Mouse (Mus musculus) inflammation-experienced regulatory T-cells, adult 6 months (primary cell): ENCODE results near the gene Omg. TPM values are rescaled to one million over a fixed set of nuclear protein-coding genes. Genes with fewer than 3 reads are reported as not detected.

ENCODE experiments used
- ATAC-seq: one replicate; pipeline ENCODE4 v1.8.0; 2017
- polyA plus RNA-seq, 3 experiments: library from polyadenylated mRNA; unstranded; fragments of 100-300 nt; shearing (Covaris generic); gene quantifications; one replicate each; pipeline ENCODE4 v1.2.1; 2017

Gene Omg
- polyA plus RNA-seq, 3 experiments from 2014 or later = 0.20 to 0.75 (median 0.31) TPM

- no peak for ATAC-seq
Observed at GRCm38 (mm10) chr11:79515331-79515730, 11.4 kb upstream of the Omg start.

GRCm38 (mm10) chr11:79511970-79512369, 8.1 kb upstream of the Omg start:
- no peak for ATAC-seq

GRCm38 (mm10) chr11:79504506-79504905, 622 bp upstream of the Omg start:
- no peak for ATAC-seq

GRCm38 (mm10) chr11:79502917-79503316, 967 bp downstream of the Omg start:
- no peak for ATAC-seq

GRCm38 (mm10) chr11:79494976-79495800, 8.7 kb downstream of the Omg start:
- no peak for ATAC-seq

DNA sequence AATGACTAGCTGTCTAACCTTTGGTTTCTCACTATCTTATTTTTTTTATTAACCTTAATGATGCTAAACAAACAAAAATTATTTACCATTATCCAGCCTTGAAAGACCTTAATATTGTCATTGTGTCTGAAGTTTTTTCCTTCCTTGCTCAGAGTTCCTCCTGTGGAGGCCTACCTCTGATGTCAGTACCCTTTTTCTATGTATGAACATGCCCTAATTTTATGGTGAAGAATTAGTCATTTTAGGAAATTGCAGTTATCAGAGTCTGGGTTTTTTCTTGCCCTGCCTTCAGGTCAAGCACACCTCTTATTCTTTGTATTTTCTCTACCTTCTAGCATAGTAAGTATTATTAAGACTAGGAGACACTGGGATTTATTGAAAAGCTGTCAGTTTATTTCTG, 19.2 kb downstream of the Omg start:
- ATAC-seq = no peak

GRCm38 (mm10) chr11:79483876-79484528, 19.9 kb downstream of the Omg start:
- ATAC-seq = no peak

GRCm38 (mm10) chr11:79483392-79483791, 20.5 kb downstream of the Omg start:
- ATAC-seq = no peak

GRCm38 (mm10) chr11:79468097-79468496, 35.8 kb downstream of the Omg start:
- no peak for ATAC-seq

DNA sequence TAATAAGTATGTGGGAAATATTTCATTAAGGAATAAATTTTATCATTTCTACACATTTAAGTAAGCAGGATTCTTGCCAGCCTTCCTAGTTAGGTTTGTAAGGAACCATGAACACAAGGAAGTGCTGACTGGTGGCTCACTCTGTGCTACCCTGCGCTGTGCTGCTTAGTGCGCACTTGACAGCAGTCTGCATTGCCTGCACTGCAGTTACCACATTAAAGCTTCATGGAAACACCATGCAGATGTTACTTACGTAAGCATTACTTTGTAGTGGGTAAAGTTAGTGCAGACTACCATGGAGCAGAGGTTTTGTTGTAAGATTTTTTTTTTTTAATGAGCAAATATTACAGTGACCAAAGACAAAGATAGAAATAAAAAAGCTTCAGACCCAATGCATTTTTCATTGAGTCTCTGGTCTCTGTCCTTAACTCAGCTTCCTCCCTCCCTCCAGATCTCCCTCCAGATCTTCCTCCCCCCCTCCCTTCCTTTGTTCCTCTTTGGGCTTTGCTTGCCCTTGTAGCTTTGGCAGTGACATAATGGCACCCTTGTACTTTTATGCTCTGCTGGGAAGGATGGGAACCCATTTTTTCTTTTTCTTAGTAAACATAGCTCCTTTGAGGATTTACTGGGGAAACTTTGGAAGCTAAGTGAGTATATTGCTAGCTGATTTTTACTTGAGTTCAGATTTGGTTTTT, 43.0 kb downstream of the Omg start:
- peak; percentile 98 for ATAC-seq

- ATAC-seq = no peak
Observed at GRCm38 (mm10) chr11:79459846-79460245, 44.0 kb downstream of the Omg start.

DNA sequence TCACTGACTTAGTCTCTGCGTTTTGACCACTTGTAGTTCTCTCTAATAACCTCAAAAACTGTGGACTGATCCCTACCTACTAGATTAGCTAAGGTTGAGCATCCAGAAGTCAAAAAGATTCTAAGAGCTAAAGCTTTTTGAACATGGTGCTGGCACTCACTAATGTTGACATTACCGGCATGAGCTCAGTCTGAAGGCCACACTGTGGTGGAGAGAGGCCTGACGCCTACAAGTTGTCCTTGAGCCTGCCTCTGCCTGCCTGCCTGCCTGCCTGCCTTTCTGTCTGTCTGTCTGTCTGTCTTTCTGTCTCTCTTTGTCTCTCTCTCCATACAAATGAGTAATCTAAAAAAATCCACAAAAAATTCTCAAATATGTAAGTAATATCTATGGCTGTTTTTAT, 46.0 kb downstream of the Omg start:
- no peak for ATAC-seq

- ATAC-seq = no peak
Observed at GRCm38 (mm10) chr11:79452966-79453365, 50.9 kb downstream of the Omg start.

Other genes starting within 250 kb of the Omg start
- 100 to 1,000 TPM in 1 of 3 experiments, 10 to 100 TPM in 2; 76.6 to 101 (median 89.4) TPM for gene Wsb1, start 249.4 kb downstream of the Omg start, polyA plus RNA-seq
- gene Gm9964, start 207.2 kb downstream of the Omg start, polyA plus RNA-seq = not detected
- gene Nf1, start 164.4 kb downstream of the Omg start, polyA plus RNA-seq = 1 to 10 TPM; 2.0 to 2.7 (median 2.4) TPM
- 10 to 100 TPM; 81.8 to 99.4 (median 98.7) TPM for gene Evi2b, start 19.7 kb upstream of the Omg start, polyA plus RNA-seq
- gene Evi2, start 26.5 kb upstream of the Omg start, polyA plus RNA-seq = 1 to 10 TPM; 7.2 to 8.4 (median 7.2) TPM
- 10 to 100 TPM; 63.8 to 92.4 (median 76.7) TPM for gene Evi2a, start 26.5 kb upstream of the Omg start, polyA plus RNA-seq
- 10 to 100 TPM; 10.3 to 14.3 (median 12.6) TPM for gene Rab11fip4, start 87.1 kb upstream of the Omg start, polyA plus RNA-seq